Mouse (Mus musculus): Measurements from ENCODE around the gene Unc119.

Unc119 gene

GRCm38 (mm10) chr11:78343381-78344327, at the start of gene Unc119:
Gene Unc119 (plus strand): TSS chr11:78343482.
- DNase-seq: peak; percentile 90

GRCm38 (mm10) chr11:78294585-78294984, 48.7 kb upstream of the Unc119 start:
- DNase-seq: no peak

GRCm38 (mm10) chr11:78300917-78301316, 42.4 kb upstream of the Unc119 start:
- DNase-seq: no peak

- DNase-seq: peak; percentile 94
These were observed 41.8 kb upstream of the Unc119 start, which contains the start of gene Spag5 for GRCm38 (mm10) chr11:78301357-78302084. Gene Spag5 (plus strand): TSS chr11:78301529.

GRCm38 (mm10) chr11:78305272-78305671, 38.0 kb upstream of the Unc119 start:
- DNase-seq: no peak

- DNase-seq: no peak
These were observed 32.3 kb upstream of the Unc119 start for GRCm38 (mm10) chr11:78310861-78311511.

GRCm38 (mm10) chr11:78313662-78314061, 29.6 kb upstream of the Unc119 start:
- DNase-seq: peak; percentile 43

- DNase-seq: no peak
These were observed 24.9 kb upstream of the Unc119 start for GRCm38 (mm10) chr11:78318411-78318810.

GRCm38 (mm10) chr11:78322076-78322831, 21.0 kb upstream of the Unc119 start:
- DNase-seq: no peak

GRCm38 (mm10) chr11:78322860-78323259, 20.4 kb upstream of the Unc119 start, which contains the start of gene Aldoc:
Gene Aldoc (plus strand): TSS chr11:78322968.
- peak; percentile 93 for DNase-seq

GRCm38 (mm10) chr11:78324000-78324785, 19.1 kb upstream of the Unc119 start:
- no peak for DNase-seq

- no peak for DNase-seq
These were observed 18.3 kb upstream of the Unc119 start for GRCm38 (mm10) chr11:78324965-78325364.

- DNase-seq: no peak
These were observed 16.1 kb upstream of the Unc119 start for GRCm38 (mm10) chr11:78327215-78327614.

GRCm38 (mm10) chr11:78327634-78328511, 15.4 kb upstream of the Unc119 start, which contains the start of gene Pigs:
Gene Pigs (plus strand): TSS chr11:78328415.
- DNase-seq: peak; percentile 98

- DNase-seq: no peak
These were observed 14.7 kb upstream of the Unc119 start for GRCm38 (mm10) chr11:78328512-78329056.

GRCm38 (mm10) chr11:78332676-78333075, 10.6 kb upstream of the Unc119 start:
- no peak for DNase-seq

- DNase-seq: no peak
These were observed 9.3 kb upstream of the Unc119 start for GRCm38 (mm10) chr11:78333992-78334391.

- no peak for DNase-seq
These were observed 6.2 kb upstream of the Unc119 start for GRCm38 (mm10) chr11:78337040-78337439.

- no peak for DNase-seq
These were observed 1.6 kb upstream of the Unc119 start for GRCm38 (mm10) chr11:78341702-78342101.

GRCm38 (mm10) chr11:78344328-78344889, 1.1 kb downstream of the Unc119 start:
- no peak for DNase-seq
